Mouse (Mus musculus) midbrain, postnatal 0 days (tissue): Measurements from ENCODE around the gene Ffar2. TPM values are rescaled to one million over a fixed set of nuclear protein-coding genes. Genes with fewer than 3 reads are reported as not detected.
"Not testable (repeated sequence)": the region's sequence is repeated elsewhere in the genome, so short reads cannot be mapped to it uniquely, and the experiment has no call there.

Source experiments
- ATAC-seq: fragments of 200-750 bp; cut with Nextera tagmentation; 2 replicates; pipeline ENCODE4 v1.8.0; 2017; ENCODE audit warnings: moderate number of reproducible peaks, mild to moderate bottlenecking, moderate TSS enrichment, moderate library complexity; ENCODE audit not compliant: low FRiP score
- DNase-seq: peaks from one replicate; pipeline ENCODE4 v3.0.0-alpha.2; 2015; ENCODE audit warnings: low spot score
- H3K27ac ChIP-seq: fragments of 300-500 bp; sonication (generic); 2 replicates; pipeline ENCODE4 v1.5.1; 2014; ENCODE audit warnings: low read depth, mild to moderate bottlenecking, low read length, mixed read lengths
- H3K27me3 ChIP-seq: fragments of 300-500 bp; sonication (generic); 2 replicates; pipeline ENCODE4 v1.6.1; 2014; ENCODE audit warnings: low read length, control low read depth, mixed read lengths; ENCODE audit not compliant: insufficient read depth
- H3K36me3 ChIP-seq: fragments of 300-500 bp; sonication (generic); 2 replicates; pipeline ENCODE4 v1.6.1; 2014; ENCODE audit warnings: low read length, control low read depth, mixed read lengths; ENCODE audit not compliant: insufficient read depth
- H3K4me1 ChIP-seq: fragments of 300-500 bp; sonication (generic); 2 replicates; pipeline ENCODE4 v1.6.1; 2014; ENCODE audit warnings: mild to moderate bottlenecking, control low read depth, antibody characterized with exemption, low read length, mixed read lengths; ENCODE audit not compliant: insufficient read depth
- H3K4me2 ChIP-seq: fragments of 300-500 bp; sonication (generic); 2 replicates; pipeline ENCODE4 v1.6.1; 2014; ENCODE audit warnings: low read depth, mild to moderate bottlenecking, low read length, mixed read lengths; ENCODE audit not compliant: poor library complexity, severe bottlenecking
- H3K4me3 ChIP-seq: fragments of 300-500 bp; sonication (generic); 2 replicates; pipeline ENCODE4 v1.5.1; 2014; ENCODE audit warnings: low read depth, mild to moderate bottlenecking, low read length, moderate library complexity
- H3K9ac ChIP-seq: fragments of 300-500 bp; sonication (generic); replicated peaks from 2 replicates; pipeline ENCODE4 v1.6.1; 2014; ENCODE audit warnings: mild to moderate bottlenecking, low read length, moderate library complexity, mixed read lengths; ENCODE audit not compliant: poor library complexity, severe bottlenecking
- H3K9me3 ChIP-seq: fragments of 300-500 bp; sonication (generic); 2 replicates; pipeline ENCODE4 v1.6.1; 2016; ENCODE audit warnings: low read length, control low read depth
- CTCF ChIP-seq: IDR thresholded peaks from 2 replicates; pipeline ENCODE4 v1.5.1; 2016; ENCODE audit warnings: antibody characterized with exemption, mild to moderate bottlenecking
- WGBS: fragments of 180-500 bp; shearing (Covaris S2); extraction: QIAGEN DNeasy Blood & Tissue Kit; methylation state at CpG from one replicate; pipeline ENCODE4 v1.1.7; 2014; 5-methylcytosine and 5-hydroxymethylcytosine counted together
- polyA plus RNA-seq: library from polyadenylated mRNA; unstranded; fragments of >200 nt; fragmentation: Nextera tagmentation; extraction: Ambion mirVana; gene quantifications from 2 replicates; pipeline ENCODE4 v1.2.1, GENCODE M21; 2015
- total RNA-seq: library from RNA; depleted of rRNA; stranded (reverse); fragments of >200 nt; gene quantifications from 2 replicates; pipeline ENCODE4 v1.2.3, GENCODE M21; 2014

Gene Ffar2
- total and polyA plus RNA-seq, 2 experiments from 2014 or later: 0.25 TPM; not detected in 1

GRCm38 (mm10) chr7:30832261-30832660 lies 8.7 kb upstream of the Ffar2 start:
- ATAC-seq (no peak), DNase-seq (no peak)
- Histone ChIP-seq H3K27me3 (no peaks in the 10 kb centered on the region), H3K36me3 (no peaks in the 10 kb centered on the region), H3K4me1 (no peaks in the 10 kb centered on the region), H3K9me3 (no peaks in the 10 kb centered on the region), H3K9ac (no peak overlapping the region), H3K4me3 (no peak overlapping the region), H3K4me2 (no peak overlapping the region), H3K27ac (no peak overlapping the region)
- WGBS: 65% methylated on average over 17 of the region's 17 CpGs
- no peak for TF ChIP-seq CTCF

GRCm38 (mm10) chr7:30829428-30829827 lies 5.9 kb upstream of the Ffar2 start:
- WGBS: 69% methylated on average over 3 of the region's 3 CpGs
- DNase-seq: no peak
- Histone ChIP-seq H3K9me3 (no peaks in the 10 kb centered on the region), H3K36me3 (no peaks in the 10 kb centered on the region), H3K4me2 (no peak overlapping the region), H3K4me1 (no peaks in the 10 kb centered on the region), H3K27ac (no peak overlapping the region), H3K27me3 (no peaks in the 10 kb centered on the region), H3K9ac (no peak overlapping the region), H3K4me3 (no peak overlapping the region)
- TF ChIP-seq CTCF: no peak
- ATAC-seq: no peak

- not testable (repeated sequence) for H3K36me3 ChIP-seq, H3K4me3 ChIP-seq, H3K27ac ChIP-seq, H3K9ac ChIP-seq, ATAC-seq, DNase-seq, H3K9me3 ChIP-seq, H3K4me1 ChIP-seq, H3K4me2 ChIP-seq, H3K27me3 ChIP-seq
These were observed 5.3 kb upstream of the Ffar2 start for GRCm38 (mm10) chr7:30828871-30829270.

GRCm38 (mm10) chr7:30826660-30827059 lies 3.1 kb upstream of the Ffar2 start:
- Histone ChIP-seq H3K4me1 (no peaks in the 10 kb centered on the region), H3K36me3 (no peaks in the 10 kb centered on the region), H3K27ac (no peak overlapping the region), H3K9me3 (no peaks in the 10 kb centered on the region), H3K4me3 (no peak overlapping the region), H3K9ac (no peak overlapping the region), H3K4me2 (no peak overlapping the region), H3K27me3 (no peaks in the 10 kb centered on the region)
- ATAC-seq (no peak), DNase-seq (no peak)
- TF ChIP-seq CTCF: no peak
- whole genome bisulfite sequencing: 90% methylated on average over 10 of the region's 10 CpGs

DNA sequence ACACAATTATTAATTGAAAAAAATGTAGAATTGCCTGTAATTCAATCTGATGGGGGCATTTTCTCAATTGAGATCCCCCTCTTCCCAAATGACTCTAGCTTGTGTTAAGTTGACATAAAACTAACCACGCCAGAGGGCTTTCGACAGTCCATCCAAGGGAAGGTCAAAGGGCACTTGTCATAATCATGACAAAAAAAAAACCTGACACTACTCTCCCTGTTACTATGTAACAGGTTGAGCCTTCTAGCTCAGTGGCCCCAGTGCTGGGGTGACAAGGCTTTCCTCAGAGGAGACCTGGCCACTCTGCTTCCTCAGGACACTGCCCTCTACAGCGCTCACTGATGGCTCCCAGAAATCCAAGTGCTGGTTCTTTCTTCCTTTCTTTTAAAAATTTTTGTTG lies 731 bp upstream of the Ffar2 start:
- 95% methylated on average over 3 of the region's 3 CpGs for WGBS
- H3K4me3 ChIP-seq: no peak overlapping the region
- ATAC-seq: no peak
- TF ChIP-seq CTCF: no peak
- H3K27ac ChIP-seq: no peak overlapping the region
- no peaks in the 10 kb centered on the region for H3K27me3 ChIP-seq
- H3K9me3 ChIP-seq: no peaks in the 10 kb centered on the region
- H3K36me3 ChIP-seq: no peaks in the 10 kb centered on the region
- DNase-seq: no peak
- H3K4me1 ChIP-seq: no peaks in the 10 kb centered on the region
- H3K4me2 ChIP-seq: no peak overlapping the region
- no peak overlapping the region for H3K9ac ChIP-seq

- Histone ChIP-seq H3K4me3 (no peak overlapping the region), H3K27ac (no peak overlapping the region), H3K9me3 (no peaks in the 10 kb centered on the region), H3K4me2 (no peak overlapping the region), H3K27me3 (no peaks in the 10 kb centered on the region), H3K9ac (no peak overlapping the region), H3K36me3 (no peaks in the 10 kb centered on the region), H3K4me1 (no peaks in the 10 kb centered on the region)
- ATAC-seq: no peak
- no peak for TF ChIP-seq CTCF
- DNase-seq: no peak
- 80% methylated on average over 5 of the region's 5 CpGs for WGBS
These were observed 2.0 kb downstream of the Ffar2 start for GRCm38 (mm10) chr7:30821532-30821931.
